Mouse (Mus musculus): ENCODE measurements at regions not wholly inside any gene's neighbourhood (a gene's known extent, or its start where the extent isn't known, plus 50 kb on each side); places are given as distances from the start of the nearest gene placed in this dataset.

DNA sequence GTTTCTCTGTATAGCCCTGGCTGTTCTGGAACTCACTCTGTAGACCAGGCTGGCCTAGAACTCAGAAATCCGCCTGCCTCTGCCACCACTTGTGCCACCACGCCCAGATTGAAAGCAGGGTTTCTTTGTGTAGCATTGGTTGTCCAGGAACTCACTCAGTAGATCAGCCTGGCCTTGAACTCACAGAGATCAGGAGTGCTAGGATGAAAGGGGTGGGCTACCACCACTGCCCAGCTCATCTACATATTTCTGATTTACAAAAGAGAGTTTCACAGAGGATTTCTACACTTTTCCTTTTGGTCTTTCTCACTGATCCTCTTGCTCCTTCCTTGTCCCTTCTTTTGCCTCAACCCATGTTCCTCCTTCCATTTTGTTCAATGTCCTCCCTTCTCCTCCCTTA lies 53.1 kb upstream of the Lbx1 start:
- ATAC-seq (ENCODE audit: insufficient number of reproducible peaks, insufficient read depth, low FRiP score, low TSS enrichment): no peak
- Histone ChIP-seq H3K4me1 (peaks cover 7% of the 10 kb centered on the region), H3K27me3 (peaks cover 20% of the 10 kb centered on the region), H3K9ac (no peak overlapping the region), H3K36me3 (no peaks in the 10 kb centered on the region), H3K27ac (no peak overlapping the region), H3K9me3 (no peaks in the 10 kb centered on the region), H3K4me3 (no peak overlapping the region), H3K4me2 (replicated peaks) (no peak overlapping the region)
- WGBS: 72% methylated on average over 2 of the region's 2 CpGs

- Histone ChIP-seq H3K4me1 (peaks cover 37% of the 10 kb centered on the region), H3K9ac (no peak overlapping the region), H3K27me3 (peaks cover 68% of the 10 kb centered on the region), H3K4me2 (replicated peaks) (no peak overlapping the region), H3K27ac (no peak overlapping the region), H3K9me3 (no peaks in the 10 kb centered on the region), H3K4me3 (no peak overlapping the region), H3K36me3 (no peaks in the 10 kb centered on the region)
- ATAC-seq (ENCODE audit: insufficient number of reproducible peaks, insufficient read depth, low FRiP score, low TSS enrichment): no peak
- WGBS: 35% methylated on average over 3 of the region's 3 CpGs
Observed at GRCm38 (mm10) chr19:45297812-45298211, 62.2 kb upstream of the Lbx1 start.

DNA sequence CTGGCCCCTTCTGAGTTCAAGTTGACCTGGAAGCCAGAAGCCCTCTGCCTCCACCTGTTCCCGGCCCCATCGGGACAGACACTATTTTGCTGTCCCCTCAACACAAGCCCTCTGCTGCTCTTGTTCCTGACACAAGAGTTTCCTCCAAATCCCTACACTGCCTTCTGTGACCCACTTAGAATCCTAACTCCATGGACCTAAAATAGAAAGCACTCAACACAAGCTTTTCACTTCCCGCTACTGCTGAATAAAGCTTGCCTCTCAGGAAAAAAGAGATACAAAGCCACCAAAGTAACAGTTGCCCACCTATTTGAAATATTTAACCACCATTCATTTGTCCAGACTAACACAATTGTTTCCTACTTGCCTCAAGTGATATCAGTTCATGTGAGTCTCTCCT lies 63.7 kb upstream of the Lbx1 start:
- no peak overlapping the region for H3K27ac ChIP-seq
- no peak overlapping the region for H3K4me2 ChIP-seq (replicated peaks)
- 70% methylated on average over 3 of the region's 3 CpGs for WGBS
- H3K27me3 ChIP-seq: peaks cover 71% of the 10 kb centered on the region
- H3K9ac ChIP-seq: no peak overlapping the region
- peaks cover 33% of the 10 kb centered on the region for H3K4me1 ChIP-seq
- no peak overlapping the region for H3K4me3 ChIP-seq
- no peak for ATAC-seq (ENCODE audit: insufficient number of reproducible peaks, insufficient read depth, low FRiP score, low TSS enrichment)
- H3K36me3 ChIP-seq: no peaks in the 10 kb centered on the region
- H3K9me3 ChIP-seq: no peaks in the 10 kb centered on the region

DNA sequence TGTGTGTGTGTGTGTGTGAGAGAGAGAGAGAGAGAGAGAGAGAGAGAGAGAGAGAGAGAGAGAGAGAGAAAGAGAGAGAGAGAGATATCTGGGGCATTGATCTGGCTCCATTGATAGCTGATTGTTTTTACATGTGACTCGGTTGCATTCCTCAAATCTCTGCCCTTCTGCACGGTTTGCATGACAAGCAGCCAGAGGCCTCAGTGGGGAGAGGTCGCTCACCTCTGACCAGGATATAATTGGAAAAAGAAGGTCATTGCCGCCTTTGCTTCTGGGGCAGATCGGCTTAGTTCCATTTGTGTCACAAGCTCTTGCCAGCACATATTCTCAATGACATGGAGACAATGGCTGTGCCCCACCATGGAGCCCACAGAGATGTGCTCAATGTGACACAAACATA lies 63.8 kb upstream of the Btrc start:
- peaks cover 33% of the 10 kb centered on the region for H3K4me1 ChIP-seq
- H3K4me3 ChIP-seq: no peak overlapping the region
- no peaks in the 10 kb centered on the region for H3K9me3 ChIP-seq
- no peak overlapping the region for H3K9ac ChIP-seq
- 25% methylated on average over 5 of the region's 5 CpGs for WGBS
- no peaks in the 10 kb centered on the region for H3K36me3 ChIP-seq
- no peak overlapping the region for H3K4me2 ChIP-seq (replicated peaks)
- H3K27me3 ChIP-seq: peaks cover 71% of the 10 kb centered on the region
- no peak for ATAC-seq (ENCODE audit: insufficient number of reproducible peaks, insufficient read depth, low FRiP score, low TSS enrichment)
- H3K27ac ChIP-seq: no peak overlapping the region

- Histone ChIP-seq H3K9ac (peak overlapping the region; percentile 65), H3K27ac (peak overlapping the region; percentile 89), H3K4me1 (peaks cover 24% of the 10 kb centered on the region), H3K27me3 (peaks cover 71% of the 10 kb centered on the region), H3K36me3 (no peaks in the 10 kb centered on the region), H3K9me3 (no peaks in the 10 kb centered on the region), H3K4me3 (peak overlapping the region; percentile 52), H3K4me2 (replicated peaks) (peak overlapping the region; percentile 95)
- ATAC-seq (ENCODE audit: insufficient number of reproducible peaks, insufficient read depth, low FRiP score, low TSS enrichment): no peak
- WGBS: 4% methylated on average over 22 of the region's 22 CpGs
Observed at GRCm38 (mm10) chr19:45300691-45301431, 62.7 kb upstream of the Btrc start.

GRCm38 (mm10) chr19:45301432-45301732 lies 62.2 kb upstream of the Btrc start:
- Histone ChIP-seq H3K4me2 (replicated peaks) (peak overlapping the region; percentile 95), H3K9me3 (no peaks in the 10 kb centered on the region), H3K4me1 (peaks cover 24% of the 10 kb centered on the region), H3K9ac (peak overlapping the region; percentile 65), H3K36me3 (no peaks in the 10 kb centered on the region), H3K27ac (peak overlapping the region; percentile 89), H3K27me3 (peaks cover 71% of the 10 kb centered on the region), H3K4me3 (peak overlapping the region; percentile 52)
- no peak for ATAC-seq (ENCODE audit: insufficient number of reproducible peaks, insufficient read depth, low FRiP score, low TSS enrichment)
- WGBS: 0% methylated on average over 16 of the region's 16 CpGs

GRCm38 (mm10) chr19:45301733-45302547 lies 61.6 kb upstream of the Btrc start:
- H3K27me3 ChIP-seq: peaks cover 71% of the 10 kb centered on the region

GRCm38 (mm10) chr19:45302548-45303241 lies 60.8 kb upstream of the Btrc start:
- Histone ChIP-seq H3K9me3 (no peaks in the 10 kb centered on the region), H3K27ac (peak overlapping the region; percentile 89), H3K4me3 (peak overlapping the region; percentile 52), H3K36me3 (no peaks in the 10 kb centered on the region), H3K4me1 (peaks cover 24% of the 10 kb centered on the region), H3K27me3 (peaks cover 73% of the 10 kb centered on the region), H3K4me2 (replicated peaks) (peak overlapping the region; percentile 95), H3K9ac (peak overlapping the region; percentile 65)
- WGBS: 3% methylated on average over 16 of the region's 16 CpGs
- no peak for ATAC-seq (ENCODE audit: insufficient number of reproducible peaks, insufficient read depth, low FRiP score, low TSS enrichment)

More at GRCm38 (mm10) chr19:45301733-45302547, 61.6 kb upstream of the Btrc start:
- Histone ChIP-seq H3K4me1 (peaks cover 24% of the 10 kb centered on the region), H3K9me3 (no peaks in the 10 kb centered on the region), H3K9ac (peak overlapping the region; percentile 65), H3K27ac (peak overlapping the region; percentile 89), H3K36me3 (no peaks in the 10 kb centered on the region), H3K4me2 (replicated peaks) (peak overlapping the region; percentile 95), H3K4me3 (peak overlapping the region; percentile 52)
- ATAC-seq (ENCODE audit: insufficient number of reproducible peaks, insufficient read depth, low FRiP score, low TSS enrichment): peak; percentile 62
- under 1% methylated on average over 56 of the region's 58 CpGs for WGBS

- H3K27me3 ChIP-seq: peaks cover 64% of the 10 kb centered on the region
- no peak for ATAC-seq (ENCODE audit: insufficient number of reproducible peaks, insufficient read depth, low FRiP score, low TSS enrichment)
Observed at GRCm38 (mm10) chr19:45304538-45304937, 59.0 kb upstream of the Btrc start.

GRCm38 (mm10) chr19:45307299-45308275 lies 55.9 kb upstream of the Btrc start:
- ATAC-seq (ENCODE audit: insufficient number of reproducible peaks, insufficient read depth, low FRiP score, low TSS enrichment): no peak
- Histone ChIP-seq H3K9me3 (no peaks in the 10 kb centered on the region), H3K4me2 (replicated peaks) (no peak overlapping the region), H3K27ac (no peak overlapping the region), H3K4me1 (peaks cover 36% of the 10 kb centered on the region), H3K4me3 (no peak overlapping the region), H3K27me3 (peaks cover 47% of the 10 kb centered on the region), H3K9ac (no peak overlapping the region), H3K36me3 (no peaks in the 10 kb centered on the region)
- WGBS: 52% methylated on average over 16 of the region's 16 CpGs

More at GRCm38 (mm10) chr19:45304538-45304937, 59.0 kb upstream of the Btrc start:
- 4% methylated on average over 8 of the region's 8 CpGs for WGBS
- Histone ChIP-seq H3K36me3 (no peaks in the 10 kb centered on the region), H3K9me3 (no peaks in the 10 kb centered on the region), H3K9ac (no peak overlapping the region), H3K27ac (no peak overlapping the region), H3K4me1 (peaks cover 24% of the 10 kb centered on the region), H3K4me3 (no peak overlapping the region), H3K4me2 (replicated peaks) (no peak overlapping the region; the same call in 1 of the 2 replicates)
